Mouse (Mus musculus): Measurements from ENCODE around the gene Elavl2. TPM values are rescaled to one million over a fixed set of nuclear protein-coding genes. Genes with fewer than 3 reads are reported as not detected.

The Elavl2 gene
- polyA plus RNA-seq, 1 experiment, result not detected

DNA sequence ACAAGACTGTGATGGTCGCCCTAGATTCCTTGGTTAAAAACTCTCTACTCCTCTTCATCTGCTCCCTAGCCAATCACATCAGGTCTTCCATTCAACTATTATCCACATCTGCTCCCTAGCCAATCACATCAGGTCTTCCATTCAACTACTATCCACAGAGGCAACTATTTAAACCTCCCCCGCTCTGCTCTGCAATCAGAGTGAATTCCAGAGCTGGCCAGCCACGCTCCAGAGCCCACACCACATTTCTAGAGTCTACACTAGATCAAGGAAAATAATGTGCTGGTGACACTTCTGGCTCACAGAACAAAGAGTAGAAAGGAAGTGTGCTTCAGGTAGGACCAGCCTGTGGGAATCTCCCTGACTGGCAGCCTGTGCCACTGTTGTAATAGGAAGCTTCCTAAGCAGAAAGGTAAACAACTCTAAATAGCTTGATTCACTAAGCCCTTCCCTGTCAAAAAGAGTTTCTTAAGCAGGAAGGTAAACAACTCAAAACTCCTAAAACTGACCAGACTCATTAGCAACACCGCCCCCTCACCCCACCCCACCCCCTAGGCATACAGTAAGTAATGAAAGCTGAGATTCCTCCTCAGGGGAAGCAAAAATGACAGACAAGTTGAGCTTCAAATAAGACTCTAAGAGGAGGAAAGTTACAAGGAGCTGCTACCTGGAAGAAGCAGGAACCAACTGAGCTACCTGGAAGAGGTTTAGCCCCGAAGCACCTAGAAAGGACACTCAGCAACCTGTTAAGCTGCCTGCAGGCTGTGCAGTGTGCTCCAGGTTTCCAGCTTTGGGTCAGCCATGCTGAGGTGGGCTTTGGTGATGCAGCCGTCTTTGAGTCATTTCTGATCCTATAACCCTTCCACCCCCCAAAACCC, 191.9 kb downstream of the Elavl2 start:
- H3K4me1 ChIP-seq (ENCODE audit: control insufficient read depth, insufficient read depth, low read length), result no peaks in the 10 kb centered on the region
- H3K27ac ChIP-seq (ENCODE audit: insufficient read depth, low read depth, low read length), result no peak overlapping the region
- TF ChIP-seq POLR2A (IDR thresholded peaks at IDR 0.05; ENCODE audit: insufficient read depth, low read depth, low read length) (no peak), CTCF (IDR thresholded peaks at IDR 0.05; ENCODE audit: insufficient read depth, low read depth, low read length) (no peak)
- WGBS, result 80% methylated on average over 6 of the region's 6 CpGs
- H3K4me3 ChIP-seq (ENCODE audit: insufficient read depth, low read depth, low read length), result no peak overlapping the region

Measured in olfactory bulb, adult 2 months (tissue).